Mouse (Mus musculus): ENCODE data around the gene Tnfsf12.

Gene Tnfsf12

DNA sequence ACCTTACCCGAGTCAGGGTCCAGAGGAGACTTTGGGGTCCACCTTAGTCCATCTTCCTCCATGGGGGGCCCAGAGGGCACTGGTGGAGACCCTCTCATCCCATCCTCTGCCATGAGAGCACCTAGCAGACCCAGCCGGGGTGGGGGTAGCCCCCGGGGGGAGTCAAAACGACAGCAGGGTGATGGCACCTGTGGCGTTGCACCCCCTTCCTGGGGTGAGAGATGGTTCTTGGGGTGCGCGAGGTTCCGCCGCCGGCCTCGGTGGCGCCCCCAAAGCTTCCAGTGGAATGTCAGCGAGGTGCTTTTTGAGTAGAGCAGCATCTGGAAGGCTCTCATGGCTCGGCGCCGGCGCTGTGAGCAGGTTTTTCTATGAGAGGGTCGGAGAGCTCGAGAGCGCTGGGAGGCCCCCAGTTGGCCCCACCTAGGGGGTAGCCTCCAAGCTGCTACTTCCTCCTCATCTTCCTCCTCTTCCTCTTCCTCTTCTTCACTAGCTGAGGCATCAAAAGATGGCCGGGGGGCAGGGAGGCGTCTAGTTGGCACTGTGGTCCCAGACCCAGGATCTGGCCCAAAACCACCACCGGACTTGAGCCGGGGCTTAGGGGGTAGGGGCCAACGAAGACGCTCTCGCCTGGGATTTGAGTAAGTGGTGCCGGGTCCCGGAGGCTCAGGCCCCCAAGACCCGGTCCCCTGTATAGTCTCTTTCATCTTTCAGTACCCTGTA is 15.4 kb downstream of the Tnfsf12 start:
- peak in 1 of 2 experiments; percentile 29 for DNase-seq

DNA sequence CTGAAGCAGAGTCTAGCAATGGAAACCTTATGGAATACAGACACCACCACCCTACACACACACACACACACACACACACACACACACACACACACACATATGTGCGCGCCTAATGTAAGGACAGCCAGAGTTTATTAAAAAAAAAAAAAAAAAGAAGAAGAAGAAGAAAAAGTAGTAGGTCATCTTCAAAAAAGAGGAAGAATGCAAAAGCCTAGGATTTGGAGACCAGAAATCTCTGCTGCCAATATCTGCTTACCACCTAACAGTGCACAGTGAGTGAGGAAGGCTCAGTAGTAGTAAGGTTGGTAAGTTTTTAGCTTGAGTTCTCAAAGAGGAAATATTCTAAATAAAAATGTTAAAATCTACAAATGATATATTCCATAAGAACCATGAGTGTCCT is 16.5 kb downstream of the Tnfsf12 start:
- DNase-seq = no peak

DNA sequence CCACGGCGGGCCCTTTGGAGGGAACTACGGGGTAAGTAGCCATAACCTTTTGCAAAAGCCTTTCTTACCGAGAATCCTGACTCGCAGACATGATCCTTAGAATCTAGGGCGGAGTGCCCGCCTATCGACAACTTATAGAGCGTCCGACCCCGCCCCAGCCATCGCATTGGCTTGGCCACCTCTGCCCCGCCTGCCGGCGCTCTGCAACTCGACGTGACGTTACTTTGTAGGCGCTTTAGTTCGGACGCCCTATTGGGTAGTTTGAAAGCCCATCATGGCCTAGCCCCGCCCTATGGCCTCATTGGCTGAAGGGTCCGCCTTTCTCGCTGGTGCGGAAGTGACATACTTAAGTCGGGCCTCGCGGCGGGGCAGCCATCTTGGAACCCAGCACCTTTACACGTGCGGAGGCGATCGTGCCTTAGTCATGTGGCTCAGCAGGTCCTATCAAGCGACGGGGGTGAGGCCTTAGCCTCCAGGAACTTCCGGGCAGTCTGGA is 23.4 kb downstream of the Tnfsf12 start, which contains the start of gene Eif4a1:
Gene Eif4a1, minus strand, starts transcription at position 213 of the 496 bp plus-strand sequence.
- DNase-seq = peak; percentile 100

DNA sequence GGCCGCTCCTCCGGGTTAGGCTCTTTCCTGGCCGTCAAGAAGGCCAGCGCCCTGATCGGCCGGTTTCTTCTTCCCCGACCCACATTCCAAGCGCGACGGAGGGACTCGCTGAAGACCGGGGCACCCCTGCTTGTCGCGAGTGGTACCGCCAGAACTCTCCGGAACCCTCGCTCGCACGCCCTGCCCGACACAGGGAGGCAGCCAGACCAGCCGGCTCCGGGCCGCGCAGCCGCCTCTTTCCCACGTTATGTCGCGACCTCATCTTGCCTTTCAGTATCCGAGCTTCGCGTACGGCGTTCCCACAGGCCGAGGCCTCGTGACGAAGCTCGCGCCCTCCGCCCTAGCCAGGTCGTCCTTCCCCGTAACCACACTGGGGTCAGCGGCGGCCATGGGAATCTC is 23.9 kb downstream of the Tnfsf12 start:
- no peak for DNase-seq

DNA sequence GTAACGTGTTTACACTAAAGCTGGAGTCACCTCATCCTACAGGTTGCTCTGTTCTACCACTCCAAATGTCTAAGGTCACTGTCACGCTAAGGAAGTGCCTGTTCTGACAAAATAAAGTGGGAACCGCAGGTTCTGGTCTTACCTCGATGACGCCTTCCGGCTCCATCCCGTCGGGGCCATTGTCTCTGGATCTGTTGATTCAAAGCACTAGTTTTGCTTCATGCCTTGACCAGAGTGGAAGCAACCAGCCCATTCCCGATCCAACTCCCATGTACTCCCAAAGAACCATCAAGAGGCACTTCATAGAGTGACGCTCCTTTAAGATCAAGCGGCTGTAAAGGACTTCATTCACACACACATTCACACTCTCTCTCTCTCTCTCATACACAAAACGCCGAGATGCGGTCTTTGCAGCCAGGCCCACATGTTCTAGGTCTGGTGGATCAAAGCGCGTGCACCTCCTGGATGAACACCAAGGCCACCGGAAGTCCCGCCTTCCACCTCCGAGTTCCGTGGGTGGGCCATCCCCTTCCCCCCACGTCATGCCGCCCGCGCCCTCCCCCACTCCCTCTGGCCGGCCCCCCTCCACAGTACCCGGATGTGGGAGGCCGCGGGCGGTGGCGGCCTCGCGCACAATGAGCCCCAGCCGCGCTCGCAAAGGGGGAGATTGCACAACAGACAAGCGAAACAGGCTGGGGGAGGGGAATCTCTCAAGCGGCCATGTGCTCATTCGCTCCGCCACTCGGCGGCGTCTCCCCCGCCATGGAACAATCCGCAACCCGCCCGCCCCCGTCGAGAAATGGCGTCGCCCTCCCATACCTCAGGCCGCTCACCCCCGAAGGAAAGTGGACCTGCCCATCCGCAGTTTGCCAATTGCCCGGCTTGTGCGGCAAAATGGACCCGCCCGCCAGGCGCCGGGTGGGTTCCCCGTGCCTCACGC is 24.6 kb downstream of the Tnfsf12 start:
- peak; percentile 97 to 98 for DNase-seq

DNA sequence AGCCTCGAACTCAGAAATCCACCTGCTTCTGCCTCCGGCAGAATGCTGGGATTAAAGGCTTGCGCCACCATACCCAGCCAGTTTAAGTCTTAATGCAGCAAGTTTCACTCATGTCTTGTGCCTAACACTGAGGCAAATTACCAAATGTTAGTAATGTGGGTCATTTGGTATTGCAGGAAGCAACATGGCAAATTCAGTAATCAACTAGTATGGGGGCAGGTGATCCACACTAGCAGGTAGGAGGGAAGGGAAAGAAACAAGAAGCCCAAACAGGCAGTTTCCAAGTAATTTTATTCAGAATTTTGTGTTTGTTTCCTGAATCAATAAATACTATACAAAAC is 29.0 kb downstream of the Tnfsf12 start:
- DNase-seq = no peak

DNA sequence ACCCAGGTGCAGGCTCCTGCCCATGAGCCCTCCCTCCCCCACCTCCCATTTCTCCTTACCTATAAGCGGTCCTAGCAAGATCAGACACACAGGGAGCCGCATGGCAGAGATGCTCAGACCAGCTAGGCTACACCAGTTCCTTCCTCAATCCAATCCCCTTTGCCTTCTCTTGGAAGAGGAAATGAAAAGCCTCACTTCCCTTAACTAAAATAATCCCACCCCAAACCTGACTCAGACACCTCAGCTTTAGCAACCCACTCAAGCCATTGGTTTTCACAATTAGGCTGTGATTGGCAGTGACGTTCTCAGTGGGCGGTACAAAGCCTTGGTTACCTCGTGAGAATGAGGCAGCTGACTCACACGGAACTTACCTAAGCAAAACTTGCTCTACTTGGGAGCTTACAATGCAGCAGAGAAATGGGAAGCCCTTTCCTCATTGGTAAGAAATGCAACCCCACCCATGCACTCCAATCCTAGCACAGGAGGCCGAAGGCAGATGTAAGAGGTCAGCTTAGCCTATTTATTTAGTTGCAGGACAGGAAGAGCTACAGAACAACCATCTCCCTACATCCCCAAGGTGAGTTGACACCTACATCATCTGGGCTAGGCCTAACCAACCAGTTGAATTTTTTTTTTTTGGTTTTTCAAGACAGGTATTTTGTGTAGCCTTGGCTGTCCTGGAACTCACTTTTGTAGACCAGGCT is 29.5 kb downstream of the Tnfsf12 start, which contains the start of gene Cd68:
Gene Cd68, minus strand, starts transcription at position 193 of the 704 bp plus-strand sequence.
- DNase-seq = no peak

DNA sequence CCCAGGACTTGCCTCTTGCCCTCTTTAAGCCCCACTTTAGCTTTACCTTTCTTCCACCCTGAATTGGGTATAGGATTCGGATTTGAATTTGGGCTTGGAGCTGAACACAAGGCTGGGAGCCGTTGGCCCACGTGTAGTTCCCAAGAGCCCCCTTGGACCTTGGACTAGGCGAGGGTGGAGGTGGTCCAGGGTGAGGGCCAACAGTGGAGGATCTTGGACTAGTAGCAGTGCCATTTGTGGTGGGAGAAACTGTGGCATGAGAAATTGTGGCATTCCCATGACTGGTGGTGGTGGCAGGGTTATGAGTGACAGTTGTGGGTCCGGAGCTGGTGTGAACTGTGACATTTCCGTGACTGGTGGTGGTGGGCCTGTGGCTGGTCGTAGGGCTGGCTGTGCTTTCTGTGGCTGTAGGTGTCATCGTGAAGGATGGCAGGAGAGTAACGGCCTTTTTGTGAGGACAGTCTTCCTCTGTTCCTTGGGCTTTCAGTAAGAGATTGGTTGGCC is 30.1 kb downstream of the Tnfsf12 start:
- DNase-seq = no peak

DNA sequence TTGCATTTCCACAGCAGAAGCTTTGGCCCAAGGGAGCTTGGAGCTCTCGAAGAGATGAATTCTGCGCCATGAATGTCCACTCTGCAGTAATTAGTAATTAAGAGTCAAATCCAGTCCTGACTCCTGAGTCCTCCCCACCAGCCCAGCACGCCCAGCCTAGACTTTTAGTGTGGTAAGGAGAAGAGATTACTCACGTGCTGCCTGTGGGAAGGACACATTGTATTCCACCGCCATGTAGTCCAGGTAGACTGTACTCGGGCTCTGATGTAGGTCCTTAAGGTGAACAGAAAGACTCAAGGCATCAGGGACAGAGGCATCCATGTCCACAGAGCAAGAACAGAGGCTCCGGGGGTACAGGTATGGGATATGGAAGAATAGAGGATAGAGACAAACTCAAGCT is 30.8 kb downstream of the Tnfsf12 start:
- no peak for DNase-seq

DNA sequence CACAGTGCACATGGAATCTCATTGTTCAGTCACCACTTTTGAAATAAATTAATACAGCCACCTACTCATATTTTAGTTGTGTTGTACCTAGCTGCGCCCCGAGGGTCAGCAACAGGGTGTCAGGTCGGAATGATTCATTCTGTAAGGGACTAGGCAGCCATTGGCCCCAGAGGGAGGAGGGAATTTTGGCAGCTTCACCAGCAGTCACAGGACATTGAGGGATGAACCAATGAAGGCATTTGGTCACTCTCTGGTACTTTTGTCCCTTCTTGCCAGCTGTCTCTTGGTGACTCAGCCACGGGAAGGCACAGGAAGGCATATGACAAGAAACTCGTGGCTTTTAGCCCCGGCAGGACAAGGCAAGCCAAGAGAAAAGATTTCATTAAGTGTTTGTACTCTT is 31.9 kb downstream of the Tnfsf12 start:
- DNase-seq = no peak

DNA sequence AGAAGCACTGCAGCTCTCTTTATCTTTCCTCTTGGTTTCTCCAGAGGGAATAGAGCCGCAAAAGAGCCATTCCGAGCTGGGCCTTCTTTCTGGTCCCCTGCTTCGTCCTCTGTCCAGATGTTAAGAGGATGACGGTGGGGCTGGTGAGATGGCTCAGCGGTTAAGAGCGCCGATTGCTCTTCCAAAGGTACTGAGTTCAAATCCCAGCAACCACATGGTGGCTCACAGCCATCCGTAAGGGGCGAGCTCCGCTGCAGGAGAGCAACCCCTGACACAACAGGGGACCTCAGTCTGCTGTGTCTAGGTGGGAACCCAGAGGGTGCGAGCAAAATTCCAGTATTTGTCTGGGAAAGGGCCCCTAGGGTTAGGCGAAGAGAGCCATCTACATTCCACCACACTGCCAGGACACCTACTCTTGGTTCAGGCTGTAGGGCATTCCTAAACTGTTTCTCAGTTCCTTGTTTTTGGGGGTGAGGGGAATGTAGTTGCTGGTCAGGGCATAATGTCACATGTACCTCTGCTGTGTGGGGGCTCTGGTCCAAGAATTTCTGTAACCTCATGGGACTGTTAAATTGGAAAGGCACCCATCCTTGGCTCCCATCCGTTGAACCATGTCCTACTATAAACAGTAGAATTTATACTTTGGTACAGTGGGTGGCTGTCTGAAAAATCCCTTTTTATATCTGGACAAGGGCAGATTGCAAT is 32.5 kb downstream of the Tnfsf12 start:
- peak in 1 of 2 experiments; percentile 50 for DNase-seq

DNA sequence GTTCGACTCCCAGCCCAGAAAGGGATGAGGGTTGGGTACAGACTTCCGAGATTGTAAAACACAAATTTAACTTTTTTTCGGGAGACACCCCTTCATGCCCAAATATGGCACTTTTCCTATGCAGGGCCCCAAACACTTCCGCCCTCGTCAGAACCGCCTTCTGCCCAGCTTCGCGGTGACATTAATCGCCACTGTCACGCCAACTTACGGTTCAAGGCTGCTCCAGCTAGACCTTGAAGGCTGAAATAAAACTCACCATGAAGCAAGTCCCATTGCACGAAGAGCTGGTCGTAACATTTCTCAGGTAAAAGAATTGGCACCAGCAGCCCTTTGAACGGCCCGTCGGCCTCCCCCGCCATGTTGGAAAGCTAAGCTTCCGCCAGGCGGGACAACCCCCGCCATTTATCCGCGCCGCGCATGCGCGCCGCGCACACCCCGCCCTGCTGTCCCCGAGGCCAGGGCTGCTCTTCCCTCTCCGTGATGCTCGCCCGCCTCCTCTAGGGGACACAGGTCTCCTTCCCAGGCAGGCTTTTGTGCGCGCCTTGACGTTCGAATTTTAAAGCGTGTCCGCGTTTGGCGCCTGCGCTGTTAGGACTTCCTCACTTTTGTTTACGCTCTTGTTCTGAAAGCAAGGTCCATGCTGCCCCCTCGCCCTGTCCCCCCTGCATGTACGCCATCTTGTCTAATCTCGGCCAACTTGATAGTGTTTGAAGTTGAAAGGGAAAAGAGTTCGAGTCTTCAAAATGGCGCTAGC is 33.3 kb downstream of the Tnfsf12 start, which contains the start of gene Mpdu1:
Gene Mpdu1, minus strand, starts transcription at position 430 of the 754 bp plus-strand sequence.
- DNase-seq = peak; percentile 95

DNA sequence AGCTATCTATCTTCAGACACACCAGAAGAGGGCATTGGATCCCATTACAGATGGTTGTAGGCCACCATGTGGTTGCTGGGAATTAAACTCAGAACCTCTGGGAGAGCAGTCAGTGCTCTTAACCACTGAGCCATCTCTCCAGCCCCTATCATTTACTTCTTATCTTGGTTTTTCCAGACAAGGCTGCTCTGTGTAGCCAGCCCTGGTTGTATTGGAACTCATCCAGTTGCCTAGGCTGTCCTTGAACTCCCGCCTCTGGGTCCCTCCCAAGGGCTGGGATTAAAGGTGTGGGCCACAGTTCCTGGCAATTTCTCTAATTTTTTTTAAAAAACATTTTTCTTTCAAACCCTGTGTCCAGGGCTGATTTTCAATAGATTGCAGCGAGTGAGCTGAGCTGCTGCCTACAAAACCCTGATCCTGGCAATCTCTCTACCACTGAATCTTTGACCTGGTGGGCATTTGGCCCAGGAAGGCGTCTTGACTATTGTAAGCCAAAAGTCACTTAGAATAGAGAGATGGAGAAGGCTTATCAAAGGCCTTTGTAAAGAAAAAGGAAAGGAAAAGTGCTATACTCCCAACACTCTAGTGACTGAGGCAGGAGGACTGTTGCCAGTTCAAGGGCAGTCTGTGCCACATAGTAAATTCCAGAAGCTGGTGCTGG is 34.3 kb downstream of the Tnfsf12 start:
- peak in 1 of 2 experiments; percentile 43 for DNase-seq

DNA sequence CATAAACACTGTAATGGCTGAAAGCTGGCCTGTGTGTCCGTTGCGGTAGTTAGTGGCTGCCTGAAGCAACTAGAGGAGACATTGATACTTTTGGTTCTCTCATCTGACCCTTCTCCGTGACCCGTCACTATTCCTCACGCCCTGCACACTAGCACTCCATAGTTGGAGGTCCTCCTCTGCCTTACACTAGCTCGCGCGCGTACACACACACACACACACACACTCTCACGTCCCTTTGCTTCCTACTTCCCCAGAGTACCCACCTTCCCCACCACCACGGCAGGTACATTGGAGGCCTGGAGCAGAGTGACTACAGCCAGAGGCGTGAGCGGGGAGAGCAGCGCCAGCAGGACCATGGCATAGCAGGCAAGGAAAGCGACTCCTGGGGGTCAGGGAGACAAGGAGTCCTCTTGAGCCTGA is 38.2 kb downstream of the Tnfsf12 start:
- no peak for DNase-seq

DNA sequence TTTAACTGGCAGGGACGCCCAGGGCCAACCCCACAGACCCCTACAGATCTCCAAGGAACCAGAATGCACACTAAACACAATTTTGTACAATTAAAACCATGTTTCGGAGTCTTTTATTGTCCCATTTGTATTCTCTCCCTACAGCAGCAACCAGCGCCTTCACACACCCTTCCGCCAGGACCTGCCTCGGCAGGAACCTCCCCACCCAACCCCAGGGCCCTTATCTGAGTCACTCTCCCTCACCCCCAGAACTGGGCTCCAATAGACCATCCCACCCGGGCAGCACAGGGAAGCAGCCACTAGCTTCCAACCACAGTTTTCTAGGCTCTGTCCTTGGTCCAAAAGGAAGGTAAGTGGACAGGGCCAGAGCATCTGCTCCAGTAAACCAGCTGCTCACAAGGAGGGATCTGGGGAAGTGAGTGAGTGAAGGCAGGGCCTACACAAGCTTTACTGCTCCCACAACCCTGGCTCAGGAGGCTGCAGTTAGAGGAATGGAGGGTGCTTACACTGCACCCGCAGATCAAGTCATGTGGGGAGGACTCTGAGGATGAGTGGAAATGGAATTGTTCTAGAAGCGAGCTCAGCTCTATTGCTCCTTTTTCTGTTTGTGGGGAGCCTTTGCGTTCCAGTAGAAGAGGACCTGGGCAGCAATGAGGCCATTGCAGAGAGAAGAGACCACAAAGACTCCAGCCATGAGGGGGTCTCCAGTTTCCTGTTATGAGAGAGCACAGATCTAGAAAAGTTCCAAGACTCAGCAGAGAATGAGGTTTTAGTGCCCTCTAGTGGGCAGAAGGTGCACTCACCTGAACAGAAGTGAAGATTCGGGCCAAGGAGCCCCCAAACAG is 38.8 kb downstream of the Tnfsf12 start:
- DNase-seq = peak; percentile 69 to 76

DNA sequence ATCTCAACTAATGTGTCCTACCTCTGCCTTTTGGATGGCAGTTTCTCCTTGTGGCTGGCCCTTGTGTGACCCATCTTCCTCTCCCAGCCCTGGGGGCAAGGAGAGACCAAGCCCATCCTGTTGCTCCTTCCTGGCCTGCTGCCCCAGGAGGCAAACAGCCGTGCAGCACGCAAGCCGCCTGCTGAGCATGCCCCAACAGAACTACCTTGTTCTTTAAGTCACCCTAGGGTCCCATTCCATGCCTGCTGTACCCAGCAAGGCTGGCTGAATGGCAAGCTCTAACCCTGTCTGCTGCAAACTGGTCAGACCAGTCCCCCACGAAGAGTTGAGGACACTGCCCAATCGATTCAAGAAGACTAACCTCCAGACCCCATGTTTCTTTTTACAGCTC is 39.6 kb downstream of the Tnfsf12 start:
- no peak for DNase-seq

DNA sequence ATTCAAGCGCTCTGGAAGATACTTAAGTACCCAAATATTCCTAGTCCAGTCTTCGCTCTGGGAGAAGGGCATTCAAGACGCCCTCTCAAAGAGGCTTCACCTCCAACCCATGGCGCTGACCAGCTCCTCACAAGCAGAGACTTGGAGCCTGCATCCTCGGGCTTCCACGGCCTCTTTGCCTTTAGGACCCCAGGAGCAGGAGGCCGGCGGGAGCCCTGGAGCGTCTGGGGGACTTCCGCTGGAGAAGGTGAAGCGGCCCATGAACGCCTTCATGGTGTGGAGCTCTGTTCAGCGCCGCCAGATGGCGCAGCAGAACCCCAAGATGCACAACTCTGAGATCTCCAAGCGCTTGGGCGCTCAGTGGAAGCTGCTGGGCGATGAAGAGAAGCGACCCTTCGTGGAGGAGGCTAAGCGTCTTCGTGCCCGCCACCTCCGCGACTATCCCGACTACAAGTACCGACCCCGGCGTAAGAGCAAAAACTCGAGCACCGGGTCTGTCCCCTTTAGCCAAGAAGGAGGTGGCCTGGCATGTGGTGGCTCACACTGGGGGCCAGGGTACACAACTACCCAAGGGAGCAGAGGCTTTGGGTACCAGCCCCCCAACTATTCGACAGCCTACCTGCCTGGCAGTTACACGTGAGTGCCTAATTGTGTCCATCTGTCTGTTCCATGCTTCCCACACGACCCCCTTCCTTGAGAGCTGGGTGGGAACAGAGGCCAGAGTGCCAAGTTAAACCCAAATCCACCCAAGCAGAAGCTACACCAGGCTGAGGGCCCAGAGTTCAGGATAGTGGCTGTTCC is 40.2 kb downstream of the Tnfsf12 start, which contains the start of gene Sox15:
Gene Sox15, plus strand, starts transcription at position 51 of the 801 bp plus-strand sequence.
- DNase-seq = peak; percentile 82 to 85

DNA sequence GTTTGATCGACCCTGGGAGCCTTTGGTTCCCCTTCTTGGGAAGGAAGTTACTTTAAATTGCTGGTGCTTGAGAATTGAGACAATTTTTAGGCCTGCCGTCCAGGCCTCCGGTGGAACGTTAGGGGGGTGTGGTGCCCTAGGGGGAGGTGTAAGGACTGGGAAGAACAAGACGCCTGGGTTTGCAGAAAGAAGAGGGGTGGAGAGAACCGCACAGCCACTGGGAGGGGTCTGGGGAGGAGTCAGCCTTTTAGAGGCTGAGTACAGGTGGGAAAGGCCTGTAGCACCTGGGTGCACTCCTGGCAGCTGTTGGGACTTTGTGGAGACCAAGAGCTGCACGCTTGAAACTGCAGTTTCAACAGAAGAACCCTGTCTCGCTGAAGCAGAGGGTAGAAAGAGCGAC is 40.9 kb downstream of the Tnfsf12 start:
- DNase-seq = no peak

DNA sequence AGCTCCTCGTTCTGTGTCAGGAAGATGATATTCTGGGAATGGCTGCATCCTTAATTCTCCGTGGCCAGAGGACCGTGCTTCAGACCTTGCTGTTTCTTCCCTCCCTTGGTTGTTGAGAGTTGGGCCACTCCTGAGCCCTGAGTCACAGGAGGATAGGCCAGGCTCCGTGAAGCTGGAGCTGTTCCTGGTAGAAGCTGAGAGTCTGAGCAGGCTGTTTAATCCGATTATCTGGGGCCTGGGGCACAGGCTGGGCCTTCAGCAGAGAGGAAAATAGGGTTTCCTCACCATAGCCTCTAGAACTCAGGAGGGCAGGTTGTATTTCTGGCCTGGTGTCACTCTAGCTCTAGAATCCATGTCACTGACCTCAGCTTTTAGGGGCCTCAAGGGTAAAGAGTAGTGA is 42.2 kb downstream of the Tnfsf12 start:
- DNase-seq = no peak
